Mouse (Mus musculus): ENCODE results near the gene Srebf2. TPM values are rescaled to one million over a fixed set of nuclear protein-coding genes. Genes with fewer than 3 reads are reported as not detected.

Srebf2 gene
- total RNA-seq, 1 experiment from 2014 or later, result 43.2 TPM

DNA sequence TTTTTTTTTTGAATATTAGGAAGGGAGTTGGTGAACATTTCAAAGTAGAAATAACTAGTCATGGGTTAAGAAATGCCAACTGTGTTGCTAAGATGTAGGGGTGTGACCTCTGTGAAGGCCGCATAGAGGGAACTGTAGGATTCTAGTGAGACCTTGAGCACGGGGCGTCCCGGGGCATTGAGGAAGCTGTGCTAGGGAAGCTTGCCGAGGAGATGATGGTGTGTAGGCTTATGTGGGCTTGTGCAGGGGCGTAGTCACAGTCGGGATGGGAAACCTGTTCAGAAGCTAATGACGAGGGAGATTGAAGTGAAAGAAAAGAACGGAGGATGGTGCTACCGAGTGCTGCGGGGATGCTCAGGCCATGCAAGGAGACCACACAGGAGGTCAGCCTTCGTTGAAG lies 5.0 kb downstream of the Srebf2 start:
- ATAC-seq (replicated peaks; ENCODE audit: insufficient number of reproducible peaks, low FRiP score, low TSS enrichment, poor library complexity, severe bottlenecking), result peak; percentile 90

DNA sequence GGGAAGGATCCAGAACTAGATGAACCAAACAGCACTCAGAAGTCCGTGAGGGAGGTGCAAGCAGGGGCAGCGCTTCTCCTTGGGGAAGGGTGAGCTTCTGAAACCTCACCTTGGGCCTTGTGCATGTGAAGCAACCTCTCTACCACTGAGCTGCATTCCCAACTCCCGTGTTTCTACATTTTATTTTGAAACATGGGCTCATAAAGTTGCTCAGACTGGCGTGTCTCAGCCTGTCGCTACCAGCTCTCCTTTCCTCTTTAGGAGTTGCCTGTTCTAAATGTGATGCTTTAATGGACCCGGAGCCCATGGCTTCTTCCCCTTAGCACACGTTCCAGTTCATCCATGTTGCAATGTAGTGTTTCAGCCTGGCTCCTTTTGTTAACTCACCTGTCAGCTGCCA lies 5.5 kb downstream of the Srebf2 start:
- ATAC-seq (replicated peaks; ENCODE audit: insufficient number of reproducible peaks, low FRiP score, low TSS enrichment, poor library complexity, severe bottlenecking), result no peak

DNA sequence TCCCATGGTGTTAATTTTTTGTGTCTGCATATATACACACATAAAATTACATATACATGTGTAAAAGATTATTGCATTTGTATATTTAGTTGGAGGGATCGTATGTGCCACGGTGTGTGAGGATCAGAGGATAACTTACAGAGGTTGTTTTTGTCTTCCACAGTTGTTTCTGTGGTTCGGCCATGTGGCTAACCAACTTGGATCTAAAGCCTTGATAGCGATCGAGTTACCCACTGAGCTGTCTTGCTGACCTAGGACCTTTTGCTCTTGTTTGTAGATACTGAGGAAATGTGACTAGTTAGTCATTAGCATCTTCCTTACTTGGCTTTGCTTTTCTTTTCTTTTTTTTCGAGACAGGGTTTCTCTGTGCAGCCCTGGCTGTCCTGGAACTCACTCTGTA lies 9.3 kb downstream of the Srebf2 start:
- no peak for ATAC-seq (replicated peaks; ENCODE audit: insufficient number of reproducible peaks, low FRiP score, low TSS enrichment, poor library complexity, severe bottlenecking)

DNA sequence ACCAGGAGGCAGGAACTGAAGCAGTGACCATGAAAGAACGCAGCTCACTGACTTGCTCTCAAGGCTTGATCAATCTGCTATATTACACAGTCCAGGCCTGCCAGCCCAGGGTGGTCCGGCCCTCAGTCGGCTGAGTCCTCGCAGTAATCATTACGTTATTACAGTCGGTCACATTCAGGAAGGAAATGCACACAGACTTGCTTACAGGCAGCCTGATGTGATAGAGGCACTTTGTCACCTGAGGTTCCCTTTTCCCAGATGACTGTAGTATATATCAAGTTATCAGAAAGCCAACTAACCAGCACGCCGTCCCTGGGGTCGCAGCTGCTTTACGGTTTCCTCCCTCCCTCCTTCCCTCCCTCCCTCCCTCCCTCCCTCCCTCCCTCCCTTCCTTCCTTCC lies 9.9 kb downstream of the Srebf2 start:
- no peak for ATAC-seq (replicated peaks; ENCODE audit: insufficient number of reproducible peaks, low FRiP score, low TSS enrichment, poor library complexity, severe bottlenecking)

DNA sequence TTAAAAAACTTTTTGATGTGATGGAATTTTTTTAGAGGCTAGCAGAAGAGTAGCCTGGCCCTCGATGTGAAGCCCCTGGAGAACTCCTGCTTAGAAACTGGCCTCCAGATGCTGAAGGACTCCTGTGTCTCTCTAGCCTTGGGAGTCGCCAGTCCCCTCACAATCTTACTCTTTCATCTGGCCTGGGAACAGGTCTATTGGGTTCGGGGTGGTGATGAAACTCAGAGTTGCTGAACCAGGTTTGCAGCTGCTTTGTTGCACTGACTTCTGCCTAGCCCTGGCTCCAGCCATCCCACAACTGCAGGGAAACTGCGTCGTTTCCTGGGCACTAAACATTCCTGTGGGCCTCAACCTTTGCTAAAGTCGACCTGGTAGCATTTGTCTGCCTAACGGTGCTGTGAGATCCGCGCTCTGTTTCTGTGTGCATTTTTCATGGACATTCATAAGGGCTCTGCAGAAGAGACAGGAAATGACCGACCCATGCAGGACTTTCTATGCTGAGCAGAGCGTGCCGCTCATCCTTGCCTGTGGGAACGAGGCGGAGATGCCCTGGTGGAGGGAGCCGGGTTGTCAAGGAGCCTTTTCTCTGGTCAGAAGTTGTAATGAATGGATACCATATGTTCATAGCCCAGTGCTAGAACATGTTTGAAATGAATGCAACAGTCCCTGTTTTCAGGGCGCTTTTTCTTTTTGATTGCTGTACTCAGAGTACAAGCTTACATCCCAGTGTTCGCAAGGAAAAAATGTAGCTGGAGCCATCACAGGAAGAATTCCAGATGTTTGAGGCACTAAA lies 11.5 kb downstream of the Srebf2 start:
- no peak for ATAC-seq (replicated peaks; ENCODE audit: insufficient number of reproducible peaks, low FRiP score, low TSS enrichment, poor library complexity, severe bottlenecking)

DNA sequence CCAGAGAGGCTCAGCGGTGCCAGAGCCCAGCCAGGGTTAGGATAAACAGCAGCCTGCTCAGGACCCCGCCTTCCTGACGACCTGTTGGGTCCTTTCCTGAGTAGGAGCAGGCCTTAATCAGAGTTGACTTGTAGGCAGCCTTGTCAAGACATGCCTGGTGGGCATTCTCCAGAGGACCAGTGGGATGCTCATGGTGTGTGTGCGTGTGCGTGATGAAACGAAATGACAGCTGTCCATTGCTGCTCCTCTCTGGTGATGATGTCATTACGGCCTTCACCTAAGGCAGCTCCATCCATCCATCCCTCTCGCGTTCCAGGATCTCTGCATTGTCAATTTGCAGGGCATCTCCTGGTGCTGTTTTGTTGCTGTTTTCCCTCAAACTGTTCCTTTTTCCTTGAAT lies 12.5 kb downstream of the Srebf2 start:
- no peak for ATAC-seq (replicated peaks; ENCODE audit: insufficient number of reproducible peaks, low FRiP score, low TSS enrichment, poor library complexity, severe bottlenecking)

DNA sequence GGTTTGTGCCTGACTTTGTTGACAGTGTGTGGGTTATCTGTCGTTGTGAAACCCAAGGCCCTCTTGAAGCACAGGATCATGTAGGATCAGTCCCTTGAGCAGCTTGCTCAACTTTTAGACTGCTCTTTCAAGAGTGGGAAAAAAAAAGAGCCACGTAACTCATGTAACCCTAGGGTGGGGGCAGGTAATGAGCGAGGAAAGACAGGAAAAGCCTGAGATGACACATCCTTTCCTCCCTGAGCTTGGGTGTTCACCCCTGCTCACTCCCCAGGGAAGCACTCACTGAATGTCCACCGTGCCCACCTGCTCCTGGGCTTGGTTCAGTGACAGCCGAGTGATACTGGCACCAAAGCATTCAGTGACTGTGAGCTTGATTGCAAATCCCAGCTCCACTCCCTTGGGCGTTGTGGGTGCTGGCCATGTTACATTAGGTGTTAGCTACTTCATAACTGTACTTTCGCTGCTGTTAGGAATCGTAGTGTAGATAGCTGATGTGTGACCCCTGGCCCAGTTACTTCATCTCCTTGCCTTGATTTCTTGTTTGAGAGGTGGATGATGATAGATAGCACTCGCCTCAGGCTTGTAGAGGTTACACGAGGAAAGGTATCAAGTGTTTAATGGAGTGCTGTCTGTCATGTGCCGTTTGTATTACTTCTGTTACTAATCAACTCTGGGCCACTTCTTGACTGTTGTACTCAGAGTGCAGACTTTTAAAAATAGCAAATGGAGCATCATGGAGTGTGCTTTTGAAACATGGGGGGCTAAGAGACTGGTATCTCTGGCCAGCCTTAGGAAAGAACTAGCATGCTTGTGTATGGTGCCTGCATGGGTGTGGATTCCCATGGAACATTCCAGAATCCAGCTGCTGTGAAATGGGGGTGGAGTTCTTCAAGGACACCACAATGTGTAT lies 14.0 kb downstream of the Srebf2 start:
- no peak for ATAC-seq (replicated peaks; ENCODE audit: insufficient number of reproducible peaks, low FRiP score, low TSS enrichment, poor library complexity, severe bottlenecking)

DNA sequence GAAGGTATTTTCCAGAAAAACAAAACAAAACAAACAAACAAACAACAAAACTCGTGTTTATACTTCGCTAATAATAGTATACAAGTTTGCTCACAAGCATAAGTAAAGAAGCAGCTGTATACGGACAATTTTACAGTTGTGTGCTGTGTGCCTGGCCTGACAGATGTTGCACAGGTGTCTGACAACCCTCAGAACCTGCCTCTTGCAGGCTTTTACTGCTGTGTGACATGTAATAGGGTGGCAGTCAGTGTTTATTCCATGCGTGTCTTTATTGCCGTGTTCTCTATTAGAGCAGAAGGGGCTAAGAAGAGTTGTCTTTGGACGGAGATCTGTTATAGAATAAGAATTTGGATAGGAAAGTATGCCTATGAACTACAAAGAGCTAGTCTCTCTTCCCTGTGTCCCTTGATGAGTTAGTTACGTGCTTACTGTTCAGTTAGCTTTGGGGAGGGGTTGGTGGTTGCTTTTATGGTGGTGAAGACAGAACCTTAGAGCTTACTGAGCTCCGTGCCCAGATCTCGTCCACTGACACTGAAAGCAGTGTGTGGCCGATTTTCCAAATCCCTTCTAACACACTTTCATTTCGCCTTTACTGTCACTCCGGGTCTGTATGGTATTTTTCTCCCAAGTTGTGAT lies 15.1 kb downstream of the Srebf2 start:
- ATAC-seq (replicated peaks; ENCODE audit: insufficient number of reproducible peaks, low FRiP score, low TSS enrichment, poor library complexity, severe bottlenecking), result no peak

DNA sequence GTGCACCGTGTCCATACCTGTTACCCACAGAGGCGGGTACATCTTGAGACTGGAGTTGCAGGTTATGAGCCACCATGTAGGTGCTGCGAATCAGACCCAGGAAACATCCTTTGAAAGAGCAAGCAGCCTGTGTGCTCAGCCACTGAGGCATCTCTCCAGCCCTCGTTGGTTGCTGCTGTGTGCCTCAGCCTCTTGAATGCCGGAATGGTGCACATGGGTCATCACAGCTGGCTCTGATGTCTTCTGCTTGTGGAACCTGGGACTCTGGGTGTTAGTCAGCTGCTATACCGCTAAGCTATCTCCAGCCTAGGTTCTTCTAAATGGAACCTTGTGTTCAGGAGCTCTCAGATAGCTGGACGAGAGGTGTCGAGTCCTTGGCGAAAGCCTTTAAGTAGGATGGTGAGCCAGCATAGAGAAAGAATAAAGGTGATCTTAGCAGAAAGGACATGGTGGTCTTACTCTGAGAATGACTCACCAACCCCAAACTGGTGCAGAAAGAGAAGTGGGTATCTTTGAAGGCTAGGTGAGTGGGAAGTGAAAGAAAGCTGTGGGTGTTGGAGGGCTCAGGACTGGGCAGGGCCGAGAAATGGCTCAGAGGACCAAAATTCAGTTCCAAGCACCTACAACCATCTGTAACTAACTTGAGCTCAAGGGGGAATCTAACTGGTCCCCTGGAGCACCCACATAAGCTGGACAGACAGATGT lies 16.5 kb downstream of the Srebf2 start:
- 0 out of 2 replicates have a peak, but pooled peaks have one; percentile 16 for ATAC-seq (replicated peaks; ENCODE audit: insufficient number of reproducible peaks, low FRiP score, low TSS enrichment, poor library complexity, severe bottlenecking)

DNA sequence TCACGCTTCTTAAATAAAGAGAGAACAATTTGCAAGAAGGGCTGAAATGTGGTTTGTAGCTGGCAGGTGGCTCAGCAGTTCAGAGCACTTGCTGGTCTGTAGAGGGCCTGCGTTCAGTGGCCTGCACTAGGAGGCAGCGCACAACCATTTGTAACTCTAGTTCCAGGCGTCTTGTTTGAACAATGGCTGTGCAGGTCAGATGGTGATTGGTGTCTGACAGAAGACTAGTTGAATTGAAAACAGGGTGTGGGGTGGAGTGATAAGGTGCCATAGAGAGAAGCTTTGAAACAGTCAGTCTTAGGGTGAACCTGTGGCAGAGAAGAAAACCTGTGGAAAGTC lies 17.0 kb downstream of the Srebf2 start:
- no peak for ATAC-seq (replicated peaks; ENCODE audit: insufficient number of reproducible peaks, low FRiP score, low TSS enrichment, poor library complexity, severe bottlenecking)

DNA sequence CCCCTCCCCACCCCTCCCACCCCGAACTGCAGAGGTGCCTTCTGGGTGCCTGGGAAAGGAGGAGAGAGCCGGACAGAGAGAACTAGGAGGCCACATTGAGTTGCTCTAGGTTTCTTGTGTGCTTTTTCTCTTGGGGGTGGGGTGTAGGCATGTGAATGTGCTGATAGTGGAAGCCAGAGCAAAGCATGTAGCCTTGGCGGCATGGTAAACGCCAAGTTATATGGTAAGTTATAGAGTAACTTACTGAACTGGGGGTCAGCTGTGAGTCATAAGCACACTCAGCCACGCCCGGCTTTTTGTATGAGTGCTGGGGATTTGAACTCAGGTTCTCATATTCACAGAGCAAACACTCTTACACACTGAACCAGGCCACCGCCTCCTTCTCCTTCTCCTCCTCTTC lies 17.5 kb downstream of the Srebf2 start:
- no peak for ATAC-seq (replicated peaks; ENCODE audit: insufficient number of reproducible peaks, low FRiP score, low TSS enrichment, poor library complexity, severe bottlenecking)

DNA sequence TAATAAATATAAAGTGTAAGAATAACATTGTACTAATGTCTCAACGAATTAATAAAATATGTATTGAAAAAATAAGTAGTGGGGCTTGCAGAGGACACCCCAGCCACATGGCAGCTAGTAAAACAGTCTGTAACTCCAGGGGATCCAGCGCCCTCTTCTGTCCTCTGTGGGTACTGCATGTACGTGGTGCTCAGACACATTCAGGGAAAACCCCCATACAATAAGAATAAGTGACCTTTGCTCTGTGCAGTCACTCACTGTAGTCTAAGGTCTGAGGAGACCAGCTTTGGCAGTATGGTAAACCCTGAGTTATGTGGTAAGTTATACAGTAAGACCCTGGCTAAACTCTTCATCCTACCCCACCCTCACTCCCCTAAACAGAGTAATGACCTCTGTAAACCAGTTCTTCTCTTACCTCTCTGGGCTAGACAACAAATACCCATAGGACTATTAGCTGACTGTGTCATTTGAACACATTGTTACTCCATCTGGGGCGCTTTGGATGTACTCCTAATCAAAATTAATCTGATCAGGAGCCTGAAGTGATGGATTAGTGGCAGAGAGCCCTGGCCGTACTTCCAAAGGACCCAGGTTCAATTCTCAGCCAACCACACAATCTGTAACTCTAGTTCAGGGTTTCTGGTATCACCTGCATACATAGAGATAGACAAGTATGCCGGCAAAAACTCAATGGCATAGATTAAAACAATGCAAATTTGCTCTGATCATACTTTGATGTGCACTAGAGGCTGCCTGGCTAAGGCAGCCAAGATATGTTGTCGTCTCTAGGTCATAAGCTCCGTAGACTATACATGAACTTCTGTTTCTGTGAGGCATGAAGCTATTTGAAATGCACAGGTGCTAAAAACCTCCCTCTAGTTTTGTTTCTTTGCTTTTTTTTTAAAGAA lies 18.6 kb downstream of the Srebf2 start:
- ATAC-seq (replicated peaks; ENCODE audit: insufficient number of reproducible peaks, low FRiP score, low TSS enrichment, poor library complexity, severe bottlenecking), result peak; percentile 75

DNA sequence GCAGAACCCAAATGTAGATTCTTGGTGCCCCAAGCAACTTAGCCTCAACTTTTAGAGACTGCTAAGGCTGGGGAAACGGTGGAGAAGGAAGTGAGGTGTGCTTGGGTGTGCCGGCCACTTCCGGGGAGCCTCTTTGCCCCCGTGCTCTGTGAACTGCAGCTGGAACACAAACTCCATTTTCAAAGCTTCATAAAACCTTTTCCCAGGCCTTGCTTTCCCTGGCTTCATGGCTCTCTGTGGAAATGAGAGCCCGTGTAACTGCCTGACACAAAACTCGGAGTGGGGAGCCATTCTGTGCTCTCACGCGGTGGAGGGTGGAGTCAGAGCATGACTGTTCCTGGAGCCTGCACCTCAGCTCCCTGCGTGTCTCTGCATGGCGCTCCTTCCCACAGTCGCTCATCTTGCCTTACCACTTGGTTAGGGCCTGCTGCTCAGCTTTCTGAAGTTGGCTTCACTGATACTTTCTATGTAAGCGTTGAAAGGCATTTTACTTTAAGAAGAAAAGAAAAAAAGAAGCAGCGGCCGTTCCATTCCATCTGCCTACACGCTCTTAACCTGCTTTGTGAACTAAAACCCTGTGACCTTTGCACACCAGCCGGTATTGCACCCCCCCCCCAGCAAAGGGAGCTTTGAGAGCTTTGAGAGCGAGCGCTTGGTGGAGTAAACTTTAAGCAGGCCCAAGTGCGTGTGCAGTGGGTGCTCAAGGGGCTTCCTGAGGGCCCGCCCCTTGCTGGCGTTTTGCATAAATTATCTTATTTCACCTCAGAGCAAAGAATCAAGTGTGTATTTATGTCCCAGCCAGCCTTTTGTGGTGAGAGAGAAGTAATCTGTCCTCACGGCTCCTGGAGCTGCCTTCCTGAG lies 19.5 kb downstream of the Srebf2 start:
- no peak; the same call in 1 of the 2 replicates for ATAC-seq (replicated peaks; ENCODE audit: insufficient number of reproducible peaks, low FRiP score, low TSS enrichment, poor library complexity, severe bottlenecking)

DNA sequence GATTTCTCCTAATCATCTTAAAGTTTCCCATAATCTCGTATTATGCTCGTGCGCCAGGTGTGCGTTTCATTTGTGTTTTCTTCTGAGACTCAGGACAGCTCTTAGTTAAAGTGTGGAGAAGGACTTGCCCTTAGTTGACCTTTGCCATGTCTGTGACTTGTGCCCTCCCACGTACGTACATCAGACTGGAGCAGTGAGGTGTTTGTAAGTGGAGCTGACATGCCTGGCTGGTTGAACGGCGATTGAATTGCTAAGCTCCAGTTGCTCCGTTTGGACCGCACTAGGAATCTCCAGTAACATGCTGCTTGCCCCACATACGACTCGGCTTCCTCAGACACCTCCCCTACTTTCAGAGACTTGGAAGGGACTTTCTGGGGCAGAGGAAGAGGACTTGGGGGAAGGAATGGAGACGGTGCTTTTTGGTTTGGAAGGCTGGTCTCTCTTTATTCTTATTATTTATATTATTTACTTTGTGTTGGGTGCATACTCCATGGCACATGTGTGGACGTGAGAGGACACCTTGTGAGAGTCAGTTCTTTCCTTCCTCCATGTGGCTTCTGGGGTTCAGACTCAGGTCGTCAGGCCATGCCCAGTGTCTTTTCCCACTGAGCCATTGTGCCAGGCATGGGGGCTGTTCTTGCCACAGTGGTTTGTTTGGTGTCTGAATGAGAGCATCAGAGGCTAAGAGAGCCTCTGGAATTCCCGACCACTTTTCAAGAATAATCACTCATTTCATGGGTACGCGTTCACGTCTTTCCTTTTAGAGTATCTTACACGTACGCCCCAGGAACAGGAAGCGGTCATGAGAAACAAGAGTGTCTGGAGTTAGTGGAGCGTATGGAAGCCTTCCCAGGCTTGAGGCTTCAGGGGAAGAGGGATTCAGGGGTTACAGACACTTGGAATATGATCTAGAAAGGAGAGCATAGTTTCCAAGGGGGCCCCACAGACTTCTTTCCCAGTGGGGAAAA lies 20.5 kb downstream of the Srebf2 start:
- no peak for ATAC-seq (replicated peaks; ENCODE audit: insufficient number of reproducible peaks, low FRiP score, low TSS enrichment, poor library complexity, severe bottlenecking)

DNA sequence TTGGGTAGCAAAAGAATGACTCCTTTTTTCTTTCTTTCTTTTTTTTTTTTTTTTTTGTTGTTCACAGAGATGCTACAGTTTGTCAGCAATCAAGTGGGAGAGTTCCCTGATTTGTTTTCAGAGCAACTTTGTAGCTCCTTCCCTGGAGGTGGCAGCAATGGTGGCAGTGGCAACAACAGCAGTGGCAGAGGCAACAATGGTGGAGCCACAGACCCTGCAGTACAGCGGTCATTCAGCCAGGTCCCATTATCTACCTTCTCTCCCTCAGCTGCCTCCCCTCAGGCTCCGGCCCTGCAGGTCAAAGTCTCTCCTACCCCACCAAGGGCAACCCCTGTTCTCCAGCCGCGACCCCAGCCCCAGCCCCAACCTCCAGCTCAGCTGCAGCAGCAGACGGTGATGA lies 22.7 kb downstream of the Srebf2 start:
- no peak for ATAC-seq (replicated peaks; ENCODE audit: insufficient number of reproducible peaks, low FRiP score, low TSS enrichment, poor library complexity, severe bottlenecking)
